Mouse (Mus musculus) intestine, embryonic 16.5 days (tissue): ENCODE data around the gene Gm20721. TPM values are rescaled to one million over a fixed set of nuclear protein-coding genes. Genes with fewer than 3 reads are reported as not detected.

Experiments
- ATAC-seq: fragments of 200-750 bp; cut with Nextera tagmentation; 2 replicates; pipeline ENCODE4 v1.8.0; 2017; ENCODE audit warnings: moderate TSS enrichment, moderate library complexity
- H3K27ac ChIP-seq: fragments of 300-500 bp; sonication (generic); 2 replicates; pipeline ENCODE4 v1.5.1; 2014; ENCODE audit warnings: mild to moderate bottlenecking, low read length
- H3K27me3 ChIP-seq: fragments of 300-500 bp; sonication (generic); replicated peaks from 2 replicates; pipeline ENCODE4 v1.6.1; 2014; ENCODE audit warnings: low read length, control low read depth, mixed read lengths; ENCODE audit not compliant: control insufficient read depth, insufficient read depth
- H3K36me3 ChIP-seq: fragments of 300-500 bp; sonication (generic); 2 replicates; pipeline ENCODE4 v1.6.1; 2014; ENCODE audit warnings: low read length, control low read depth; ENCODE audit not compliant: control insufficient read depth, insufficient read depth
- H3K4me1 ChIP-seq: fragments of 300-500 bp; sonication (generic); 2 replicates; pipeline ENCODE4 v1.6.1; 2014; ENCODE audit warnings: low read length, control low read depth, mixed read lengths; ENCODE audit not compliant: control insufficient read depth, insufficient read depth
- H3K4me2 ChIP-seq: fragments of 300-500 bp; sonication (generic); 2 replicates; pipeline ENCODE4 v1.6.1; 2014; ENCODE audit warnings: low read depth, low read length, control low read depth
- H3K4me3 ChIP-seq: fragments of 300-500 bp; sonication (generic); 2 replicates; pipeline ENCODE4 v1.5.1; 2014; ENCODE audit warnings: mild to moderate bottlenecking, low read length
- H3K9ac ChIP-seq: fragments of 300-500 bp; sonication (generic); 2 replicates; pipeline ENCODE4 v1.6.1; 2014; ENCODE audit warnings: low read depth, low read length
- H3K9me3 ChIP-seq: fragments of 300-500 bp; sonication (generic); 2 replicates; pipeline ENCODE4 v1.6.1; 2016; ENCODE audit warnings: low read length, control low read depth; ENCODE audit not compliant: control insufficient read depth
- WGBS: fragments of 180-500 bp; shearing (Covaris S2); extraction: QIAGEN DNeasy Blood & Tissue Kit; methylation state at CpG from one replicate; pipeline ENCODE4 v1.1.7; 2014; 5-methylcytosine and 5-hydroxymethylcytosine counted together
- polyA plus RNA-seq: library from polyadenylated mRNA; unstranded; fragments of >200 nt; fragmentation: Nextera tagmentation; extraction: Ambion mirVana; gene quantifications from 2 replicates; pipeline ENCODE4 v1.2.1, GENCODE M21; 2015

The Gm20721 gene
- polyA plus RNA-seq, 1 experiment from 2014 or later, result 98.1 TPM

- H3K9me3 ChIP-seq, result peaks cover 20% of the 10 kb centered on the region
- peaks cover 36% of the 10 kb centered on the region for H3K36me3 ChIP-seq
- H3K9ac ChIP-seq, result peak overlapping the region; percentile 36; the same call in 1 of the 2 replicates
- peak overlapping the region; percentile 39 for H3K4me3 ChIP-seq
- 48% methylated on average over 58 of the region's 58 CpGs for WGBS
- H3K27ac ChIP-seq, result no peak overlapping the region
- H3K4me1 ChIP-seq, result 0 out of 2 replicates have a peak, but pooled peaks cover 4% of the 10 kb centered on the region
- ATAC-seq, result peak; percentile 32
- H3K4me2 ChIP-seq, result peak overlapping the region; percentile 50
- peaks cover 25% of the 10 kb centered on the region for H3K27me3 ChIP-seq
Observed at GRCm38 (mm10) chr2:174284807-174285457, 61.6 kb downstream of the Gm20721 start.

- Histone ChIP-seq H3K9me3 (peaks cover 20% of the 10 kb centered on the region), H3K27me3 (peaks cover 25% of the 10 kb centered on the region), H3K4me3 (peak within 1 kb of the TSS; percentile 39), H3K4me1 (0 out of 2 replicates have a peak, but pooled peaks cover 4% of the 10 kb centered on the region), H3K4me2 (peak within 1 kb of the TSS; percentile 50), H3K9ac (peak within 1 kb of the TSS; percentile 36; the same call in 1 of the 2 replicates), H3K36me3 (peaks cover 36% of the 10 kb centered on the region), H3K27ac (no peak within 1 kb of the TSS)
- ATAC-seq, result peak; percentile 68
- WGBS, result 50% methylated on average over 19 of the region's 19 CpGs
Observed at GRCm38 (mm10) chr2:174284011-174284410, 62.5 kb downstream of the Gm20721 start, which contains the start of gene Gnas. Gene Gnas (plus strand): TSS chr2:174284320.

GRCm38 (mm10) chr2:174283341-174283740 is 63.2 kb downstream of the Gm20721 start:
- 42% methylated on average over 11 of the region's 11 CpGs for WGBS
- no peak overlapping the region for H3K27ac ChIP-seq
- no peak for ATAC-seq
- H3K4me1 ChIP-seq, result 0 out of 2 replicates have a peak, but pooled peaks cover 4% of the 10 kb centered on the region
- peaks cover 21% of the 10 kb centered on the region for H3K27me3 ChIP-seq
- H3K9me3 ChIP-seq, result peaks cover 20% of the 10 kb centered on the region
- H3K9ac ChIP-seq, result no peak overlapping the region
- H3K36me3 ChIP-seq, result peaks cover 36% of the 10 kb centered on the region
- H3K4me3 ChIP-seq, result peak overlapping the region; percentile 39
- H3K4me2 ChIP-seq, result peak overlapping the region; percentile 50

Other genes starting within 250 kb of the Gm20721 start
- 44.4 and 46.0 TPM in 2 replicates for gene Npepl1, start 236.4 kb downstream of the Gm20721 start, polyA plus RNA-seq
- gene Gnas, start 62.4 kb downstream of the Gm20721 start, polyA plus RNA-seq, result 402 and 775 TPM in 2 replicates
- gene Nelfcd, start 69.1 kb upstream of the Gm20721 start, polyA plus RNA-seq, result 72.5 and 81.3 TPM in 2 replicates
- gene Ctsz, start 92.3 kb upstream of the Gm20721 start, polyA plus RNA-seq, result 381 and 448 TPM in 2 replicates
- 1.1 and 1.4 TPM in 2 replicates for gene Tubb1, start 104.0 kb upstream of the Gm20721 start, polyA plus RNA-seq
- gene Atp5e, start 117.4 kb upstream of the Gm20721 start, polyA plus RNA-seq, result 775 and 798 TPM in 2 replicates
- 119 and 134 TPM in 2 replicates for gene Prelid3b, start 126.4 kb upstream of the Gm20721 start, polyA plus RNA-seq